Mouse (Mus musculus) spleen, adult 2 months (tissue): Measurements from ENCODE around the gene 1700015F17Rik. TPM values are rescaled to one million over a fixed set of nuclear protein-coding genes. Genes with fewer than 3 reads are reported as not detected.

ENCODE experiments used
- DNase-seq, 2 experiments: peaks; one replicate each; pipeline versions ENCODE4 v3.0.0 to v3.0.0-alpha.2; 2012 to 2021; ENCODE audit warnings: low spot score in 2 of 2, low read depth in 1 of 2
- H3K27ac ChIP-seq: fragments of 200-500 bp; 2 replicates; pipeline ENCODE4 v1.5.1; 2012; ENCODE audit warnings: low read length, inconsistent platforms; ENCODE audit not compliant: insufficient read depth
- H3K27me3 ChIP-seq: fragments of 200-500 bp; 2 replicates; pipeline ENCODE4 v1.6.1; 2012; ENCODE audit warnings: mild to moderate bottlenecking, moderate library complexity, low read length, inconsistent platforms; ENCODE audit not compliant: control insufficient read depth, insufficient read depth
- H3K36me3 ChIP-seq: fragments of 200-500 bp; 2 replicates; pipeline ENCODE4 v1.6.1; 2012; ENCODE audit warnings: mild to moderate bottlenecking, low read length, inconsistent platforms; ENCODE audit not compliant: control insufficient read depth, insufficient read depth
- H3K4me1 ChIP-seq: fragments of 200-500 bp; 2 replicates; pipeline ENCODE4 v1.6.1; 2011; ENCODE audit warnings: inconsistent platforms; ENCODE audit not compliant: control insufficient read depth, insufficient read depth, insufficient read length
- H3K4me3 ChIP-seq: fragments of 200-500 bp; 2 replicates; pipeline ENCODE4 v1.5.1; 2011; ENCODE audit warnings: mild to moderate bottlenecking, inconsistent platforms; ENCODE audit not compliant: insufficient read depth, insufficient read length; ENCODE audit errors: extremely low read depth
- CTCF ChIP-seq: fragments of 200-500 bp; IDR thresholded peaks from 2 replicates; pipeline ENCODE4 v1.5.1; 2011; ENCODE audit warnings: mild to moderate bottlenecking, inconsistent platforms; ENCODE audit not compliant: insufficient read depth, insufficient read length, insufficient replicate concordance; ENCODE audit errors: extremely low read depth
- POLR2A ChIP-seq: fragments of 200-500 bp; IDR thresholded peaks from 2 replicates; pipeline ENCODE4 v1.6.1; 2011; ENCODE audit warnings: low read depth, low read length, inconsistent platforms
- WGBS: fragments of 180-500 bp; shearing (Covaris S2); methylation state at CpG from one replicate; pipeline ENCODE4 v1.1.7; 2018; 5-methylcytosine and 5-hydroxymethylcytosine counted together
- polyA plus RNA-seq: library from polyadenylated mRNA; depleted of rRNA; stranded (reverse); fragments of >200 nt; gene quantifications from 2 replicates; pipeline ENCODE4 v1.2.3, GENCODE M21; 2012; rRNA removed

1700015F17Rik gene
- polyA plus RNA-seq, 1 experiment: not detected

DNA sequence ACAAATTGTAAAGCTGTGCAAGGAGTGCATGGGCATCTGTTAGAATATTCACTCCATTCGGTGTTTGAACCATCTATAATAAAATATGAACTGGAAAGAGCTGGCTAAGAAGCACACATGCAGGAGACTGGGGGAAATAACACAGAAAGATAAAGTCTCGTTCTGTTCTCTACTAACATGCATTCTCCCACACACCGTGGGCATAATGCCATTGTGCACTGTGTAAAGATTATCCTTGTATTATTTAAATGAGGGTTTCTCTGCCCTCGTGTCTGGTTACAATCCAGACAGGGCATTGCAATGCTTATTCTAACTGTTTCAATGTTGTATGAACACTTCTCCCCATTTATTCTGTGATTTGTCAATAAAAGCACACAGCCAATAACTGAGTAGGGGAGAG lies 77.0 kb downstream of the 1700015F17Rik start:
- Histone ChIP-seq H3K27ac (no peak overlapping the region), H3K4me1 (no peaks in the 10 kb centered on the region), H3K36me3 (no peaks in the 10 kb centered on the region), H3K4me3 (no peak overlapping the region), H3K27me3 (no peaks in the 10 kb centered on the region)
- no peak for DNase-seq
- WGBS: 77% methylated on average over 4 of the region's 4 CpGs
- no peak for TF ChIP-seq POLR2A
- no peak for TF ChIP-seq CTCF

DNA sequence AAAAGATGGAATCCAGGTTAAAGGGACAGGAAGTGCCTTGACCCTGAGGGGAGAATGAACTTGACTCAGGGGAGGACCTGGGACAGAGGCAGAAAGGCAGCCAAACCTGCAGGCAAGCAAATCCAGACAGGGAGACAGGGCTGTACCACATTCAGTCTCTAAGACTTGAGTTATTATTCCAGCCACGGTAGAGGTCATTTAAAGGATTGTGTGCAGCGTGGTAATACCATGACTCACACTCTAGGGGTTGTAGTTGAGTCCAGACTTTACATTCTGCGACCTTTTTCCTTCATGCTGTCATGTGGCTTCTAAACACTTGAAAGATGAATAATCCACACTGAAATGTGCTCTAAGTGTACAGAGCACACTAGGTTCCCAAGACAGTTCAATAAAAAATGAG lies 86.2 kb downstream of the 1700015F17Rik start:
- no peak for TF ChIP-seq POLR2A
- no peak for TF ChIP-seq CTCF
- no peaks in the 10 kb centered on the region for H3K27me3 ChIP-seq
- DNase-seq: no peak
- H3K4me1 ChIP-seq: no peaks in the 10 kb centered on the region
- WGBS: 52% methylated on average over 3 of the region's 3 CpGs
- H3K4me3 ChIP-seq: no peak overlapping the region
- H3K36me3 ChIP-seq: no peaks in the 10 kb centered on the region
- H3K27ac ChIP-seq: no peak overlapping the region

Other genes starting within 250 kb of the 1700015F17Rik start
- 1.9 and 2.9 TPM in 2 replicates for gene Cdk14, start 58.8 kb downstream of the 1700015F17Rik start, polyA plus RNA-seq
- gene Cldn12, start 35.8 kb upstream of the 1700015F17Rik start, polyA plus RNA-seq: 3.1 and 3.3 TPM in 2 replicates
- 1.0 and 1.1 TPM in 2 replicates for gene Gtpbp10, start 80.4 kb upstream of the 1700015F17Rik start, polyA plus RNA-seq
- 0.18 and 0.23 TPM in 2 replicates for gene Gm8773, start 94.7 kb upstream of the 1700015F17Rik start, polyA plus RNA-seq
- 0.02 and 0.06 TPM in 2 replicates for gene Cfap69, start 185.1 kb upstream of the 1700015F17Rik start, polyA plus RNA-seq
- gene Steap2, start 215.4 kb upstream of the 1700015F17Rik start, polyA plus RNA-seq: 0.22 and 0.38 TPM in 2 replicates